Mouse (Mus musculus): Measurements from ENCODE around the gene Hist4h4. TPM values are rescaled to one million over a fixed set of nuclear protein-coding genes. Genes with fewer than 3 reads are reported as not detected.

The Hist4h4 gene
- polyA plus RNA-seq, 1 experiment from 2014 or later: 0.40 TPM

- H3K9me3 ChIP-seq: no peaks in the 10 kb centered on the region
- WGBS: 86% methylated on average over 8 of the region's 8 CpGs
- H3K4me2 ChIP-seq (replicated peaks): no peak overlapping the region
- H3K4me3 ChIP-seq (replicated peaks): no peak overlapping the region
- no peak overlapping the region for H3K27ac ChIP-seq
- H3K27me3 ChIP-seq (replicated peaks): no peaks in the 10 kb centered on the region
- no peak for ATAC-seq
- H3K36me3 ChIP-seq: no peaks in the 10 kb centered on the region
- no peak overlapping the region for H3K9ac ChIP-seq
- H3K4me1 ChIP-seq (replicated peaks): peaks cover 4% of the 10 kb centered on the region; the same call in 1 of the 2 replicates
These were observed 35.1 kb downstream of the Hist4h4 start for GRCm38 (mm10) chr6:136769143-136769542.

- Histone ChIP-seq H3K27ac (no peak overlapping the region), H3K36me3 (no peaks in the 10 kb centered on the region), H3K9ac (no peak overlapping the region), H3K27me3 (replicated peaks) (no peaks in the 10 kb centered on the region), H3K4me1 (replicated peaks) (peaks cover 8% of the 10 kb centered on the region; the same call in 1 of the 2 replicates), H3K4me2 (replicated peaks) (no peak overlapping the region), H3K4me3 (replicated peaks) (no peak overlapping the region), H3K9me3 (no peaks in the 10 kb centered on the region)
- ATAC-seq: no peak
- WGBS: 43% methylated on average over 1 of the region's 1 CpGs
These were observed 40.3 kb downstream of the Hist4h4 start for GRCm38 (mm10) chr6:136763912-136764311.

Other genes with a start within 250 kb of the Hist4h4 start
- gene Plbd1, start 142.5 kb downstream of the Hist4h4 start, polyA plus RNA-seq (2015; fragmentation: Nextera tagmentation; extraction: Ambion mirVana): 16.6 and 20.3 TPM in 2 replicates
- 72.4 and 75.1 TPM in 2 replicates for gene Gucy2c, start 22.6 kb downstream of the Hist4h4 start, polyA plus RNA-seq (2015; fragmentation: Nextera tagmentation; extraction: Ambion mirVana)
- gene H2afj, start 3.8 kb upstream of the Hist4h4 start, polyA plus RNA-seq (2015; fragmentation: Nextera tagmentation; extraction: Ambion mirVana): 199 and 202 TPM in 2 replicates
- gene BC049715, start 23.2 kb upstream of the Hist4h4 start, polyA plus RNA-seq (2015; fragmentation: Nextera tagmentation; extraction: Ambion mirVana): 0.82 and 1.3 TPM in 2 replicates
- 85.1 and 92.7 TPM in 2 replicates for gene Wbp11, start 23.8 kb upstream of the Hist4h4 start, polyA plus RNA-seq (2015; fragmentation: Nextera tagmentation; extraction: Ambion mirVana)
- gene Smco3, start 31.0 kb upstream of the Hist4h4 start, polyA plus RNA-seq (2015; fragmentation: Nextera tagmentation; extraction: Ambion mirVana): 2.3 and 3.4 TPM in 2 replicates
- gene Art4, start 53.3 kb upstream of the Hist4h4 start, polyA plus RNA-seq (2015; fragmentation: Nextera tagmentation; extraction: Ambion mirVana): 4.2 and 4.8 TPM in 2 replicates
- 121 and 122 TPM in 2 replicates for gene Mgp, start 71.4 kb upstream of the Hist4h4 start, polyA plus RNA-seq (2015; fragmentation: Nextera tagmentation; extraction: Ambion mirVana)
- gene Erp27, start 117.8 kb upstream of the Hist4h4 start, polyA plus RNA-seq (2015; fragmentation: Nextera tagmentation; extraction: Ambion mirVana): 14.6 and 37.0 TPM in 2 replicates
- gene Pde6h, start 119.4 kb upstream of the Hist4h4 start, polyA plus RNA-seq (2015; fragmentation: Nextera tagmentation; extraction: Ambion mirVana): not detected in 2 replicates
- 44.5 and 47.8 TPM in 2 replicates for gene Arhgdib, start 137.5 kb upstream of the Hist4h4 start, polyA plus RNA-seq (2015; fragmentation: Nextera tagmentation; extraction: Ambion mirVana)